Mouse (Mus musculus) kidney, embryonic 15.5 days (tissue): Measurements from ENCODE around the gene Bfar. TPM values are rescaled to one million over a fixed set of nuclear protein-coding genes. Genes with fewer than 3 reads are reported as not detected.

ENCODE experiments used
- ATAC-seq: fragments of 200-750 bp; cut with Nextera tagmentation; replicated peaks from 2 replicates; pipeline ENCODE4 v1.8.0; 2017; ENCODE audit warnings: moderate TSS enrichment; ENCODE audit not compliant: low FRiP score
- H3K27ac ChIP-seq: fragments of 300-500 bp; sonication (generic); 2 replicates; pipeline ENCODE4 v1.5.1; 2015; ENCODE audit warnings: mild to moderate bottlenecking, inconsistent platforms
- H3K27me3 ChIP-seq: fragments of 300-500 bp; sonication (generic); 2 replicates; pipeline ENCODE4 v1.6.1; 2015; ENCODE audit warnings: inconsistent platforms
- H3K36me3 ChIP-seq: fragments of 300-500 bp; sonication (generic); 2 replicates; pipeline ENCODE4 v1.6.1; 2015; ENCODE audit warnings: inconsistent platforms
- H3K4me1 ChIP-seq: fragments of 300-500 bp; sonication (generic); 2 replicates; pipeline ENCODE4 v1.6.1; 2015; ENCODE audit warnings: inconsistent platforms
- H3K4me2 ChIP-seq: fragments of 300-500 bp; sonication (generic); 2 replicates; pipeline ENCODE4 v1.6.1; 2015; ENCODE audit warnings: moderate library complexity, mild to moderate bottlenecking, inconsistent platforms
- H3K4me3 ChIP-seq: fragments of 300-500 bp; sonication (generic); replicated peaks from 2 replicates; pipeline ENCODE4 v1.5.1; 2015; ENCODE audit warnings: mild to moderate bottlenecking, inconsistent platforms
- H3K9ac ChIP-seq: fragments of 300-500 bp; sonication (generic); 2 replicates; pipeline ENCODE4 v1.6.1; 2015; ENCODE audit warnings: mild to moderate bottlenecking, inconsistent platforms
- H3K9me3 ChIP-seq: fragments of 300-500 bp; sonication (generic); replicated peaks from 2 replicates; pipeline ENCODE4 v1.6.1; 2016; ENCODE audit warnings: inconsistent platforms
- WGBS: fragments of 180-500 bp; shearing (Covaris S2); methylation state at CpG from one replicate; pipeline ENCODE4 v1.1.7; 2015; ENCODE audit warnings: mixed read lengths; 5-methylcytosine and 5-hydroxymethylcytosine counted together
- polyA plus RNA-seq: library from polyadenylated mRNA; unstranded; fragments of >200 nt; fragmentation: Nextera tagmentation; extraction: Ambion mirVana; gene quantifications from 2 replicates; pipeline ENCODE4 v1.2.1, GENCODE M21; 2015

The Bfar gene
- polyA plus RNA-seq, 1 experiment from 2014 or later: 50.9 TPM

- no peak for ATAC-seq
- Histone ChIP-seq H3K4me2 (no peak overlapping the region), H3K4me3 (no peak overlapping the region), H3K9me3 (no peaks in the 10 kb centered on the region), H3K27me3 (no peaks in the 10 kb centered on the region), H3K9ac (no peak overlapping the region), H3K27ac (no peak overlapping the region), H3K36me3 (no peaks in the 10 kb centered on the region), H3K4me1 (peaks cover 5% of the 10 kb centered on the region)
- WGBS: 95% methylated on average over 13 of the region's 13 CpGs
Observed at GRCm38 (mm10) chr16:13750626-13751025, 79.0 kb downstream of the Bfar start.

Other genes with a start within 250 kb of the Bfar start
- 44.9 and 46.4 TPM in 2 replicates for gene Parn, start 3.7 kb upstream of the Bfar start, polyA plus RNA-seq
- gene 3110001I22Rik, start 71 bp downstream of the Bfar start, polyA plus RNA-seq: 6.3 and 6.4 TPM in 2 replicates
- 0.53 and 1.6 TPM in 2 replicates for gene Pla2g10, start 59.1 kb downstream of the Bfar start, polyA plus RNA-seq
- 68.2 and 68.9 TPM in 2 replicates for gene Rrn3, start 108.8 kb downstream of the Bfar start, polyA plus RNA-seq
- gene Ntan1, start 147.0 kb downstream of the Bfar start, polyA plus RNA-seq: 162 and 163 TPM in 2 replicates
- gene Pdxdc1, start 231.3 kb downstream of the Bfar start, polyA plus RNA-seq: 77.7 and 89.2 TPM in 2 replicates
- gene Mpv17l, start 231.3 kb downstream of the Bfar start, polyA plus RNA-seq: 7.5 and 7.7 TPM in 2 replicates